Mouse (Mus musculus) ES-E14 (cell line): ENCODE results near the gene Gm10447.

ENCODE experiments used
- HCFC1 ChIP-seq: IDR thresholded peaks from 2 replicates; pipeline ENCODE4 v1.6.1; 2012; ENCODE audit warnings: low read length, inconsistent platforms, borderline replicate concordance; ENCODE audit not compliant: insufficient read depth
- ZC3H11A ChIP-seq: IDR thresholded peaks from 2 replicates; pipeline ENCODE4 v1.6.1; 2012; ENCODE audit warnings: low read depth, mild to moderate bottlenecking, inconsistent platforms, low read length, borderline replicate concordance
- ZNF384 ChIP-seq: IDR thresholded peaks from 2 replicates; pipeline ENCODE4 v1.6.1; 2012; ENCODE audit warnings: low read depth, low read length, inconsistent platforms

GRCm38 (mm10) chr11:53469294-53469967, 12.5 kb upstream of the Gm10447 start:
- TF ChIP-seq ZNF384 (no peak), HCFC1 (no peak), ZC3H11A (no peak)
